ENCODE assay signal across 14 mouse cellular contexts in the genomic region with DNA sequence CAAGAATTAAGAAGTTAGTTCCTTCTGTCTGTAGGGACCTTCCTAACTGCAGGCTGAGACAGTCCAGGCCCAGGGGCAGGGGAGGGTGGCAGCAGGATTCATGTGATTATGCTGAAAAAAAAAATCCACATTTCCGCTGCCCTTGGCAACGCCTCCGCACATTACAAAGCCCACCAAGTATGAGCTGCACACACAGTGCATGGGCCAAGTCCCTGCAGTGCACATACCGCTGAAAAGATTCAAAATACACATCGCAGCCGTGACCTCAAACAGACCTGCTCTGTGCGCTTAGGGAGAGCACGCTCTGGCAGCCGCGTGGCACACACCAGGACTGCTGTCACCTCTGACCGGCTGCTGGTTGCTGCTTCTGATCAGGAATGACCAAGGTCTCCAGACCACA.
DNase-seq lines count a peak whose midpoint lies in the region; ATAC-seq lines count a peak whose summit lies in the region.
"Had no signal": no experiment of that assay in that cellular context is flagged by ENCODE, and none has a peak within 500 bp of the region (broad histone marks: within the 10 kb centered on the region; RNA-seq: fewer than 3 reads in every experiment).

No protein-coding gene starts in this region.

- intact Hi-C loops in heart, postnatal 36 days (cut with DNase I) = no loop called here

- H3K27me3 ChIP-seq in heart, embryonic 11.5 days (ENCODE audit: control insufficient read depth, insufficient read depth, low read length) = no peaks in the 10 kb centered on the region
- H3K27me3 ChIP-seq in forebrain, embryonic 13.5 days = no peaks in the 10 kb centered on the region
- H3K27me3 ChIP-seq in intestine, embryonic 16.5 days (replicated peaks; ENCODE audit: control insufficient read depth, insufficient read depth, low read length) = no peaks in the 10 kb centered on the region
- H3K27me3 ChIP-seq in neural tube, embryonic 14.5 days (ENCODE audit: control insufficient read depth, insufficient read depth, low read length) = no peaks in the 10 kb centered on the region

- ATAC-seq in heart, embryonic 11.5 days (replicated peaks; ENCODE audit: insufficient number of reproducible peaks, low FRiP score, low TSS enrichment) = no peak
- peak; percentile 46; the same call in 1 of the 2 replicates for ATAC-seq in forebrain, embryonic 13.5 days
- ATAC-seq in intestine, embryonic 16.5 days = peak; percentile 34
- no peak for ATAC-seq in neural tube, embryonic 14.5 days (ENCODE audit: low read depth)

- H3K36me3 ChIP-seq in heart, embryonic 11.5 days (ENCODE audit: control insufficient read depth, insufficient read depth, low read length) = no peaks in the 10 kb centered on the region
- H3K36me3 ChIP-seq in forebrain, embryonic 13.5 days (ENCODE audit: poor library complexity, severe bottlenecking) = 0 out of 2 replicates have a peak, but pooled peaks cover 5% of the 10 kb centered on the region
- H3K36me3 ChIP-seq in intestine, embryonic 16.5 days (ENCODE audit: control insufficient read depth, insufficient read depth, low read length) = no peaks in the 10 kb centered on the region
- no peaks in the 10 kb centered on the region for H3K36me3 ChIP-seq in neural tube, embryonic 14.5 days (ENCODE audit: control insufficient read depth, insufficient read depth, low read length)

- WGBS in heart, embryonic 11.5 days (ENCODE audit: insufficient replicate concordance) = 76% methylated on average over 11 of the region's 11 CpGs
- 62% methylated on average over 11 of the region's 11 CpGs for WGBS in forebrain, embryonic 13.5 days
- WGBS in intestine, embryonic 16.5 days = 53% methylated on average over 11 of the region's 11 CpGs
- WGBS in neural tube, embryonic 14.5 days = 40% methylated on average over 11 of the region's 11 CpGs

- H3K4me2 ChIP-seq in heart, embryonic 11.5 days = no peak overlapping the region
- no peak overlapping the region for H3K4me2 ChIP-seq in forebrain, embryonic 13.5 days
- H3K4me2 ChIP-seq in intestine, embryonic 16.5 days (ENCODE audit: low read depth, low read length) = no peak overlapping the region
- H3K4me2 ChIP-seq in neural tube, embryonic 14.5 days (ENCODE audit: low read depth, low read length) = no peak overlapping the region

- H3K4me1 ChIP-seq in heart, embryonic 11.5 days (ENCODE audit: control insufficient read depth, insufficient read depth, low read length) = peaks cover 37% of the 10 kb centered on the region
- H3K4me1 ChIP-seq in forebrain, embryonic 13.5 days = peaks cover 31% of the 10 kb centered on the region
- peaks cover 41% of the 10 kb centered on the region for H3K4me1 ChIP-seq in intestine, embryonic 16.5 days (ENCODE audit: control insufficient read depth, insufficient read depth, low read length)
- H3K4me1 ChIP-seq in neural tube, embryonic 14.5 days (ENCODE audit: control insufficient read depth, insufficient read depth, low read length) = peaks cover 24% of the 10 kb centered on the region

- no peaks in the 10 kb centered on the region for H3K9me3 ChIP-seq in heart, embryonic 11.5 days (replicated peaks; ENCODE audit: control insufficient read depth, low read length)
- H3K9me3 ChIP-seq in forebrain, embryonic 13.5 days (replicated peaks) = no peaks in the 10 kb centered on the region
- no peaks in the 10 kb centered on the region for H3K9me3 ChIP-seq in intestine, embryonic 16.5 days (ENCODE audit: control insufficient read depth, low read length)
- no peaks in the 10 kb centered on the region for H3K9me3 ChIP-seq in neural tube, embryonic 14.5 days (ENCODE audit: control insufficient read depth, low read length)

- no peak overlapping the region for H3K9ac ChIP-seq in heart, embryonic 11.5 days (ENCODE audit: low read depth, low read length)
- no peak overlapping the region for H3K9ac ChIP-seq in forebrain, embryonic 13.5 days
- 0 out of 2 replicates have a peak overlapping the region, but pooled peaks have one; percentile 38 for H3K9ac ChIP-seq in intestine, embryonic 16.5 days (ENCODE audit: low read depth, low read length)
- no peak overlapping the region for H3K9ac ChIP-seq in neural tube, embryonic 14.5 days (replicated peaks; ENCODE audit: low read depth, low read length)

- peak overlapping the region; percentile 54; the same call in 1 of the 2 replicates for H3K27ac ChIP-seq in heart, embryonic 11.5 days (ENCODE audit: low read depth, low read length)
- peak overlapping the region; percentile 84 for H3K27ac ChIP-seq in forebrain, embryonic 13.5 days
- H3K27ac ChIP-seq in intestine, embryonic 16.5 days (ENCODE audit: low read length) = peak overlapping the region; percentile 26; the same call in 1 of the 2 replicates
- H3K27ac ChIP-seq in neural tube, embryonic 14.5 days (ENCODE audit: low read depth, low read length) = peak overlapping the region; percentile 45; the same call in 1 of the 2 replicates
- H3K27ac ChIP-seq: macrophage had no signal

- DNase-seq in heart, postnatal 36 days = no peak
- DNase-seq in kidney, postnatal 36 days = no peak
- DNase-seq in embryo, embryonic 9.5 days (ENCODE audit: extremely low spot score) = no peak
- DNase-seq in spleen, postnatal 10 days (ENCODE audit: low spot score in 2 of 2) = no peak
- DNase-seq: adrenal gland, adult 8-10 months; cerebellum, adult 11-12 months; gastrocnemius, postnatal 36 days; liver; thymus, postnatal 36 days had no signal

- no peak overlapping the region for H3K4me3 ChIP-seq in heart, embryonic 11.5 days (ENCODE audit: low read depth, low read length)
- H3K4me3 ChIP-seq in forebrain, embryonic 13.5 days = no peak overlapping the region
- no peak overlapping the region for H3K4me3 ChIP-seq in intestine, embryonic 16.5 days (ENCODE audit: low read length)
- no peak overlapping the region for H3K4me3 ChIP-seq in neural tube, embryonic 14.5 days (ENCODE audit: low read depth, low read length)

Comparison
In these comparisons a context has a peak if more than half of its experiments do, and no peak if none do; other contexts are left out.
1. ATAC-seq: peak in forebrain, embryonic 13.5 days (single experiment) and intestine, embryonic 16.5 days (single experiment); none in heart, embryonic 11.5 days (single experiment) and neural tube, embryonic 14.5 days (single experiment).
2. H3K27ac ChIP-seq: peak in every context shown above with its lines; median percentile 84 in forebrain, embryonic 13.5 days; 54 in heart, embryonic 11.5 days; 45 in neural tube, embryonic 14.5 days; 26 in intestine, embryonic 16.5 days.